12 mouse cellular contexts compared by ENCODE assay signal in the genomic region with DNA sequence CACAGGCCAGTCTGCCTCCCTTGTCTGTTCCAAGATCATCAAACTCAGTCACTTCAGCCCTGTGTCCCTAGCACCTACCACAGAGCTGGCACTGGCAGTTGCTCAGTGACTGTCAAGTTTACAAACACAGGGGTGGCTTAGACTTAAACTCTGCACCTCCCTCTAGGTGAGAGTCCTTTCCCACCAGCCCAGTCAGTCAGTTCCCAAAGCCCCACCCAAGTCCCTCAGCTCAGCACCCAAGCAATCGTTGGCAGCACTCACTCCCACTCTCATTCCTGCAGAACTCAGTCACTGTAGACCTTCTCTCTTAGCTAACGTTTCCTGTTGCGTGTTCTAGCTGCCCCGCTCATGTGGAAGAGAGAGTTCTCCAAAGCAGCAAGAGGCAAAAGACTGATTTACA. TPM values are rescaled to one million over a fixed set of nuclear protein-coding genes. Genes with fewer than 3 reads are reported as not detected.
DNase-seq lines count a peak whose midpoint lies in the region; ATAC-seq and TF ChIP-seq lines count a peak whose summit lies in the region.
"Had no signal": no experiment of that assay in that cellular context is flagged by ENCODE, and none has a peak within 500 bp of the region (broad histone marks: within the 10 kb centered on the region; RNA-seq: fewer than 3 reads in every experiment).

No protein-coding gene starts in this region.

- H3K4me1 ChIP-seq in kidney, adult 2 months (ENCODE audit: control insufficient read depth, insufficient read depth, low read length): no peaks in the 10 kb centered on the region
- peaks cover 2% of the 10 kb centered on the region; the same call in 1 of the 2 replicates for H3K4me1 ChIP-seq in spleen, adult 2 months (ENCODE audit: control insufficient read depth, insufficient read depth, insufficient read length)
- H3K4me1 ChIP-seq in intestine, postnatal 0 days (replicated peaks; ENCODE audit: control insufficient read depth, insufficient read depth, low read length): no peaks in the 10 kb centered on the region
- 0 out of 2 replicates have a peak, but pooled peaks cover 3% of the 10 kb centered on the region for H3K4me1 ChIP-seq in stomach, embryonic 16.5 days (ENCODE audit: control insufficient read depth, insufficient read depth, low read length)
- H3K4me1 ChIP-seq: neural tube, embryonic 12.5 days had no signal

- WGBS in kidney, adult 2 months: 45% methylated on average over 4 of the region's 4 CpGs
- WGBS in spleen, adult 2 months: 62% methylated on average over 4 of the region's 4 CpGs
- WGBS in intestine, postnatal 0 days: 72% methylated on average over 4 of the region's 4 CpGs
- 71% methylated on average over 4 of the region's 4 CpGs for WGBS in stomach, embryonic 16.5 days

- no peaks in the 10 kb centered on the region for H3K36me3 ChIP-seq in kidney, adult 2 months (ENCODE audit: control insufficient read depth, insufficient read depth, low read length)
- H3K36me3 ChIP-seq in spleen, adult 2 months (ENCODE audit: control insufficient read depth, insufficient read depth, low read length): peaks cover 14% of the 10 kb centered on the region
- peaks cover 17% of the 10 kb centered on the region; the same call in 1 of the 2 replicates for H3K36me3 ChIP-seq in intestine, postnatal 0 days (ENCODE audit: control insufficient read depth, insufficient read depth)
- H3K36me3 ChIP-seq in stomach, embryonic 16.5 days (ENCODE audit: control insufficient read depth, insufficient read depth, low read length): no peaks in the 10 kb centered on the region

- ATAC-seq in intestine, postnatal 0 days: no peak
- no peak for ATAC-seq in stomach, embryonic 16.5 days (ENCODE audit: insufficient read depth, low FRiP score)

- H3K9ac ChIP-seq in intestine, postnatal 0 days (ENCODE audit: low read depth, low read length): no peak overlapping the region
- H3K9ac ChIP-seq in stomach, embryonic 16.5 days (ENCODE audit: low read length): peak overlapping the region; percentile 4; the same call in 1 of the 2 replicates
- H3K9ac ChIP-seq: neural tube, embryonic 12.5 days had no signal

- no peak for DNase-seq in kidney, adult 2 months
- no peak for DNase-seq in kidney, adult 18-20 months
- no peak for DNase-seq in spleen, adult 2 months (ENCODE audit: low read depth in 1 of 2, low spot score in 2 of 2)
- DNase-seq in spleen, postnatal 10 days (ENCODE audit: low spot score in 2 of 2): no peak
- DNase-seq in ovary, adult 18-20 months (ENCODE audit: low spot score): no peak
- DNase-seq in urinary bladder, postnatal 25 days (ENCODE audit: low spot score): no peak
- DNase-seq: layer of hippocampus, adult 9-11 months; spleen, adult 18-20 months; thymus, postnatal 36 days had no signal

- H3K27ac ChIP-seq in kidney, adult 2 months (ENCODE audit: insufficient read depth, low read depth, low read length): peak overlapping the region; percentile 88
- H3K27ac ChIP-seq in spleen, adult 2 months (ENCODE audit: insufficient read depth, low read length): peak overlapping the region; percentile 81
- H3K27ac ChIP-seq in intestine, postnatal 0 days (ENCODE audit: low read depth, low read length): peak overlapping the region; percentile 54
- H3K27ac ChIP-seq in stomach, embryonic 16.5 days (ENCODE audit: low read length): no peak overlapping the region
- H3K27ac ChIP-seq: neural tube, embryonic 12.5 days had no signal

- no peak for TF ChIP-seq POLR2A in kidney, adult 2 months (IDR thresholded peaks at IDR 0.05; ENCODE audit: low read depth, low read length)
- TF ChIP-seq POLR2A in spleen, adult 2 months (IDR thresholded peaks at IDR 0.05; ENCODE audit: low read depth, low read length): no peak

- H3K4me3 ChIP-seq in kidney, adult 2 months (ENCODE audit: insufficient read depth, low read depth, low read length): peak overlapping the region; percentile 27; the same call in 1 of the 2 replicates
- H3K4me3 ChIP-seq in spleen, adult 2 months (ENCODE audit: extremely low read depth, insufficient read depth, insufficient read length): peak overlapping the region; percentile 42
- H3K4me3 ChIP-seq in intestine, postnatal 0 days (ENCODE audit: low read depth, low read length): no peak overlapping the region
- no peak overlapping the region for H3K4me3 ChIP-seq in stomach, embryonic 16.5 days (replicated peaks; ENCODE audit: low read length)
- H3K4me3 ChIP-seq: neural tube, embryonic 12.5 days had no signal

- no peak for TF ChIP-seq CTCF in kidney, adult 2 months (conservative IDR thresholded peaks at IDR 0.05; ENCODE audit: insufficient read depth, insufficient read length, low read depth, low read length)
- TF ChIP-seq CTCF in spleen, adult 2 months (IDR thresholded peaks at IDR 0.05; ENCODE audit: extremely low read depth, insufficient read depth, insufficient read length, insufficient replicate concordance): no peak
- TF ChIP-seq CTCF in intestine, postnatal 0 days (IDR thresholded peaks at IDR 0.05; ENCODE audit: low read depth): no peak

- no peak overlapping the region for H3K4me2 ChIP-seq in intestine, postnatal 0 days (replicated peaks; ENCODE audit: low read depth)
- no peak overlapping the region for H3K4me2 ChIP-seq in stomach, embryonic 16.5 days (ENCODE audit: low read depth, low read length)
- H3K4me2 ChIP-seq: neural tube, embryonic 12.5 days had no signal

- no peaks in the 10 kb centered on the region for H3K9me3 ChIP-seq in intestine, postnatal 0 days (ENCODE audit: control insufficient read depth)
- H3K9me3 ChIP-seq in stomach, embryonic 16.5 days (replicated peaks; ENCODE audit: control insufficient read depth, low read length): no peaks in the 10 kb centered on the region
- H3K9me3 ChIP-seq: neural tube, embryonic 12.5 days had no signal

- H3K27me3 ChIP-seq in kidney, adult 2 months (replicated peaks; ENCODE audit: control insufficient read depth, insufficient read depth, low read length): no peaks in the 10 kb centered on the region
- no peaks in the 10 kb centered on the region for H3K27me3 ChIP-seq in spleen, adult 2 months (ENCODE audit: control insufficient read depth, insufficient read depth, low read length)
- no peaks in the 10 kb centered on the region for H3K27me3 ChIP-seq in intestine, postnatal 0 days (replicated peaks; ENCODE audit: control insufficient read depth, insufficient read depth, low read length)
- H3K27me3 ChIP-seq in stomach, embryonic 16.5 days (ENCODE audit: control insufficient read depth, insufficient read depth, low read length): no peaks in the 10 kb centered on the region
- H3K27me3 ChIP-seq: neural tube, embryonic 12.5 days had no signal

RNA-seq across cellular contexts. Expression of a gene that starts 18.1 kb away (rescaled TPM):
- polyA plus RNA-seq in kidney, adult 2 months (2012; rRNA removed): 2.5 and 2.9 TPM in 2 replicates
- polyA plus RNA-seq in spleen, adult 2 months (2012; rRNA removed): 10.7 and 16.2 TPM in 2 replicates
- 4.9 and 6.6 TPM in 2 replicates for polyA plus RNA-seq in intestine, postnatal 0 days (2015; fragmentation: Nextera tagmentation; extraction: Ambion mirVana)
- polyA plus RNA-seq in stomach, embryonic 16.5 days (2015; fragmentation: Nextera tagmentation; extraction: Ambion mirVana): 5.2 TPM in 2 replicates

RNA-seq across cellular contexts. Expression of a gene that starts 39.1 kb away (rescaled TPM):
- 195 and 211 TPM in 2 replicates for polyA plus RNA-seq in kidney, adult 2 months (2012; rRNA removed)
- 152 and 245 TPM in 2 replicates for polyA plus RNA-seq in spleen, adult 2 months (2012; rRNA removed)
- 60.2 and 60.6 TPM in 2 replicates for polyA plus RNA-seq in intestine, postnatal 0 days (2015; fragmentation: Nextera tagmentation; extraction: Ambion mirVana)
- 30.2 and 34.8 TPM in 2 replicates for polyA plus RNA-seq in stomach, embryonic 16.5 days (2015; fragmentation: Nextera tagmentation; extraction: Ambion mirVana)

RNA-seq across cellular contexts. Expression of a gene that starts 59.6 kb away (rescaled TPM):
- polyA plus RNA-seq in kidney, adult 2 months (2012; rRNA removed): 0.80 and 1.0 TPM in 2 replicates
- 0.47 and 0.59 TPM in 2 replicates for polyA plus RNA-seq in spleen, adult 2 months (2012; rRNA removed)
- polyA plus RNA-seq in intestine, postnatal 0 days (2015; fragmentation: Nextera tagmentation; extraction: Ambion mirVana): 0.09 TPM in 1 of 2 replicates, not detected in the other
- polyA plus RNA-seq in stomach, embryonic 16.5 days (2015; fragmentation: Nextera tagmentation; extraction: Ambion mirVana): 0.39 and 0.41 TPM in 2 replicates

Comparison
In these comparisons a context has a peak if more than half of its experiments do, and no peak if none do; other contexts are left out.
1. H3K4me3 ChIP-seq: peak in kidney, adult 2 months (single experiment) and spleen, adult 2 months (single experiment); none in intestine, postnatal 0 days (single experiment) and stomach, embryonic 16.5 days (single experiment).